Mouse (Mus musculus) stomach, postnatal 0 days (tissue): ENCODE results near the gene Tanc1.

ENCODE experiments used
- CTCF ChIP-seq: IDR thresholded peaks from 2 replicates; pipeline ENCODE4 v1.5.1; 2016; ENCODE audit warnings: antibody characterized with exemption, low read depth, mild to moderate bottlenecking, moderate library complexity
- EP300 ChIP-seq: optimal IDR thresholded peaks from 2 replicates; pipeline ENCODE3; 2016; ENCODE audit warnings: antibody characterized with exemption

DNA sequence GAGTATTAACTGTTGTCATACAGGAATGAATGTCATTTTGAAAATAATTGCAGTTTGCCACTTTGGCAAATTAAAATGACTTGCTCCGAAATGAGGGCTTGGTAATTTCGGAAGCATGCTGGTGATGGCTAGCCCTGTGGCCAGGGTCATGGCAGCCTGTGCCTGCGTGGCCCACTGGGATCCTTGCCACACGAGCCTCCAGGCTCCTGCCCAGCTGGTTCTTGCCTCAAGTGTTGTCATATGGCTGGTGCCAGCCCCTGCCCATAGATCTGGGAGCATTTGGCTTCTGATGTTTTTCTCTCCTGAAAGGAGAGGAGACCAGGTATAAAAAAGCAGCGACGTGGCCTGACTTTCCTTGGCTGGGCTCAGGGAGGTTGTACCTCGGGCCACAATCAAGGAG lies 198.2 kb downstream of the Tanc1 start:
- TF ChIP-seq CTCF (no peak), EP300 (no peak)
